Mouse (Mus musculus) hindbrain, embryonic 15.5 days (tissue): ENCODE measurements around the gene Rnd2. TPM values are rescaled to one million over a fixed set of nuclear protein-coding genes. Genes with fewer than 3 reads are reported as not detected.
"Not testable (repeated sequence)": the region's sequence is repeated elsewhere in the genome, so short reads cannot be mapped to it uniquely, and the experiment has no call there.

Source experiments
- ATAC-seq: fragments of 200-750 bp; cut with Nextera tagmentation; 2 replicates; pipeline ENCODE4 v1.8.0; 2017; ENCODE audit warnings: low read depth, moderate number of reproducible peaks, moderate TSS enrichment; ENCODE audit not compliant: low FRiP score
- H3K27ac ChIP-seq: fragments of 300-500 bp; sonication (generic); replicated peaks from 2 replicates; pipeline ENCODE4 v1.5.1; 2015; ENCODE audit warnings: mild to moderate bottlenecking, inconsistent platforms
- H3K27me3 ChIP-seq: fragments of 300-500 bp; sonication (generic); 2 replicates; pipeline ENCODE4 v1.6.1; 2015; ENCODE audit warnings: control low read depth, inconsistent platforms
- H3K36me3 ChIP-seq: fragments of 300-500 bp; sonication (generic); 2 replicates; pipeline ENCODE4 v1.6.1; 2015; ENCODE audit warnings: control low read depth, inconsistent platforms
- H3K4me1 ChIP-seq: fragments of 300-500 bp; sonication (generic); replicated peaks from 2 replicates; pipeline ENCODE4 v1.6.1; 2015; ENCODE audit warnings: control low read depth, inconsistent platforms
- H3K4me2 ChIP-seq: fragments of 300-500 bp; sonication (generic); 2 replicates; pipeline ENCODE4 v1.6.1; 2015; ENCODE audit warnings: moderate library complexity, mild to moderate bottlenecking, inconsistent platforms
- H3K4me3 ChIP-seq: fragments of 300-500 bp; sonication (generic); 2 replicates; pipeline ENCODE4 v1.5.1; 2015; ENCODE audit warnings: mild to moderate bottlenecking, inconsistent platforms
- H3K9ac ChIP-seq: fragments of 300-500 bp; sonication (generic); 2 replicates; pipeline ENCODE4 v1.6.1; 2015; ENCODE audit warnings: inconsistent platforms
- H3K9me3 ChIP-seq: fragments of 300-500 bp; sonication (generic); 2 replicates; pipeline ENCODE4 v1.6.1; 2016; ENCODE audit warnings: control low read depth, inconsistent platforms
- WGBS: fragments of 180-500 bp; shearing (Covaris S2); methylation state at CpG from one replicate; pipeline ENCODE4 v1.1.7; 2015; 5-methylcytosine and 5-hydroxymethylcytosine counted together
- polyA plus RNA-seq: library from polyadenylated mRNA; unstranded; fragments of >200 nt; fragmentation: Nextera tagmentation; extraction: Ambion mirVana; gene quantifications from 2 replicates; pipeline ENCODE4 v1.2.1, GENCODE M21; 2015

Gene Rnd2
- polyA plus RNA-seq, 1 experiment from 2014 or later, result 86.0 TPM

DNA sequence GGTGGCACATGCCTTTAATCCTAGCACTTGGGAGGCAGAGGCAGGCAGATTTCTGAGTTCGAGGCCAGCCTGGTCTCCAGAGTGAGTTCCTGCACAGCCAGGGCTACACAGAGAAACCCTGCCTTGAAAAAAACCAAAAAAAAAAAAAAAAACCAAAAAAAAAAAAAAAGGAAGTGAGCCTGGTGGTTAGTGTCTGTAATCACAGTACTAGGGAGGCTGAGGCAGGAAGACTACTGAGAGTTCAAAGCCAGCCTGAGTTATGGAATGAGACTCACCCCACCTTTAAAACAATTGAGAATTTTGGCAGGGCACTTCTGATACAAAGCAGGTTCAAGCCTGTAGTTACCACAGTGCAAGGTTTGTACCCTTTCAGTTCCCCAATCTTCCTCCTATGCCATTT is 8.9 kb downstream of the Rnd2 start:
- not testable (repeated sequence) for H3K27me3 ChIP-seq, H3K27ac ChIP-seq, H3K4me2 ChIP-seq, H3K9me3 ChIP-seq, H3K36me3 ChIP-seq, H3K4me3 ChIP-seq, H3K9ac ChIP-seq, ATAC-seq
- H3K4me1 ChIP-seq, result peaks cover 34% of the 10 kb centered on the region
- WGBS, result 88% methylated on average over 1 of the region's 1 CpGs

DNA sequence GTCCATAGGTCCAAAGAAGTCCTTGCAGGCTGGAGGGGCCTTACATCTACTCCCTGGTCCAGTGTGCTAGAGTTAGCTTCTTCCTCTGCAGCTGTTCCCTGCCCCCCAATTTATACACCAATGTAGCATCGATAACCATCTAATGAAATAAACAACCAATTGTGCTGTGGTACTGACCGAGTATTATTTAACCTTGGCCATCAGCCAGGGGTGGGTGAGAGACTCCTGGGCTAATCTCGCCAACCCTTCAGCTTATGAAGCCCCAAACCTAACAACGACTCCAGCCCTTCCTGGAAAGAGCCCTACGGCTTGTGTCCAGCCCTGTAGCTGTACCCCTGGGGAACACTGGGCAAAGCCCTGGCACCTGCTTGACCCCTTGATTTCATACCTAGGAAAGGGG is 9.5 kb downstream of the Rnd2 start:
- Histone ChIP-seq H3K27ac (no peak overlapping the region), H3K9me3 (no peaks in the 10 kb centered on the region), H3K4me3 (no peak overlapping the region), H3K36me3 (no peaks in the 10 kb centered on the region; the same call in 1 of the 2 replicates), H3K27me3 (no peaks in the 10 kb centered on the region), H3K4me1 (peaks cover 32% of the 10 kb centered on the region), H3K4me2 (no peak overlapping the region), H3K9ac (no peak overlapping the region)
- 49% methylated on average over 5 of the region's 5 CpGs for WGBS
- ATAC-seq, result no peak

DNA sequence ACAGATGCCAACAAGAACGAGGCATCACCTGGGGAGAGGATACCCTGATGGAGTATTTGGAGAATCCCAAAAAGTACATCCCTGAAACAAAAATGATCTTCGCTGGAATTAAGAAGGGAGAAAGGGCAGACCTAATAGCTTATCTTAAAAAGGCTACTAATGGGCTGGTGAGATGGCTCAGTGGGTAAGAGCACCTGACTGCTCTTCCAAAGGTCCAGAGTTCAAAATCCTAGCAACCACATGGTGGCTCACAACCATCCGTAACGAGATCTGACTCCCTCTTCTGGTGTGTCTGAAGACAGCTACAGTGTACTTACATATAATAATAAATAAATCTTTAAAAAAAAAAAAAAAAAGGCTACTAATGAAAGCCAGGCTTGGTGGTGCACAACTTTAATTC is 11.6 kb downstream of the Rnd2 start:
- peaks cover 26% of the 10 kb centered on the region for H3K4me1 ChIP-seq
- H3K27me3 ChIP-seq, H3K27ac ChIP-seq, H3K9ac ChIP-seq, H3K4me3 ChIP-seq, H3K9me3 ChIP-seq, H3K4me2 ChIP-seq, ATAC-seq, H3K36me3 ChIP-seq: not testable (repeated sequence)
- WGBS, result 84% methylated on average over 4 of the region's 4 CpGs

DNA sequence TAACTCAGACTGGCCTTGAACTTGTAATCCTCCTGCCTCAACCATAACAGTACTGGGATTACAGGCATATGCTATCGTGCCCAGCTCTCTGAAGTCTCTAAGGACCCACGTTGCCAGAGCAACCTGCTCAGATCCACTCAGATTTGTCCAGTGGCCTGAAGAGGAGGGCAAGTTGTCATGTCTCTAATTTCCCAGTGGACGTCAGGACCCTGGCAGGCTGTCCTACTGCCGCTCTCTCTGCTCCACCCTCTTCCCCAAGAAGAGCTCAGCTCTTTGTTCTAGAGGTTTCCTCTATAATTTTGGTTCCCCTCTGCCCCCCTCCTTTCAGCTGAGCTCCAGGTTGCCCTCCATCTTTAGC is 12.4 kb downstream of the Rnd2 start:
- peaks cover 25% of the 10 kb centered on the region for H3K4me1 ChIP-seq
- H3K4me3 ChIP-seq, result no peak overlapping the region
- peak; percentile 65 for ATAC-seq
- H3K9me3 ChIP-seq, result no peaks in the 10 kb centered on the region
- H3K9ac ChIP-seq, result no peak overlapping the region
- H3K27me3 ChIP-seq, result no peaks in the 10 kb centered on the region
- peak overlapping the region; percentile 74 for H3K27ac ChIP-seq
- peak overlapping the region; percentile 11; the same call in 1 of the 2 replicates for H3K4me2 ChIP-seq
- H3K36me3 ChIP-seq, result no peaks in the 10 kb centered on the region; the same call in 1 of the 2 replicates
- 5% methylated on average over 4 of the region's 4 CpGs for WGBS

DNA sequence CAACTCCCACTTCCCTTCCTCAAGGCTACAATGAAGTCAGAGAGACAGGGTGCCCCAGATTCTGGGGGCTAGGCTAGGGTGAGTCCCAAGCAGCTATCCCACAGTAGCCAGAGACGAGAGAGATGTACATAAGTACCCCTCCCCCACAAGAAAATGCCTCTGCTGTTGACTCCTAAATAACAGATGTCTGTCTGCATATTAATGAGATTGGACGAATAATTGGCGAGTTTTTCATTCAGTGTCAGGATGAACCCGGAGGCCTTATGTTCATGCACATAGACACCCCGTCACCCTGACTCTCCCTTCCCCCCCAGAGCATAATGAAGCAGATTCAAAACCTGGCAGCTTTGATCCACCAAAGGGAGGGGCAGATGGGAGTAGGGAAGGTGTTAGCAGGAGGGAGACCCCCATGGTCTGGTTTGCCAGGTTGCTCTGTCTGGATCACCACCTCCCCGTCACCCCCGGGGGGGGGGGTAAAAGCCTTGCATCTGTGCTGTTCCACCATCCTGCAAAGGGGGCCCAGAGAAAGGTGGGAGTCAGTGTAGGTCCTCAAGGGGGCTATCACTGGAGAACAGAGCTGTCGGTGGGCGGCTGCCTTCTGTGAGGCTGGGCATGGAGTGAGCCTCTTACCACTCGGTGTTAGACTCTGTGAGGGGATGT is 12.9 kb downstream of the Rnd2 start:
- Histone ChIP-seq H3K27me3 (no peaks in the 10 kb centered on the region), H3K4me3 (no peak overlapping the region), H3K4me1 (peaks cover 22% of the 10 kb centered on the region), H3K27ac (peak overlapping the region; percentile 74), H3K36me3 (no peaks in the 10 kb centered on the region), H3K4me2 (peak overlapping the region; percentile 11), H3K9me3 (no peaks in the 10 kb centered on the region), H3K9ac (no peak overlapping the region)
- 12% methylated on average over 10 of the region's 10 CpGs for WGBS
- ATAC-seq, result peak; percentile 78

DNA sequence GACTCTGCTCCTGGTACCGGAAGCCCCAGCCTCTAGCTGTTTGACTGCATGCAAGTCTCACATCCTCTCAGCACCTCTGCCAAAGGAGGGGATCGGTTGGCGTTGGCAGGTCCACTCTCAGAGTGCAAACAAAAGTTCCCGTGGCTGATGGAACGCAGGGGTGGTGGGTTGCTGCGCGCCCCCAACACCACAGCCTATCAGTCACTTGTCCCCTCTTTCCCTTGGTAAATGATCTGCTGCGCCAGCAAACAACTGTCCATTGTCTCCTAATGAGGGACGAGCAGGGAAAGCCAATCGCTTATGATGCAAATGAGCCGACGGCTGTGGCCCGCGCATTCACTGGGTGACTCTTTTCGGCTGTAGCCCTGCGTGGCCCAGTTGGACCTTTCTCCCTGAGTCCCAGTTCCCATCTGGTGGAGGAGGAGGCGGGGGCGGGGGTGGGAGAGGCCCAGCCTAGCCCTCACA is 14.4 kb downstream of the Rnd2 start:
- Histone ChIP-seq H3K36me3 (no peaks in the 10 kb centered on the region), H3K4me1 (peaks cover 23% of the 10 kb centered on the region), H3K9ac (no peak overlapping the region), H3K4me3 (peak overlapping the region; percentile 11; the same call in 1 of the 2 replicates), H3K9me3 (no peaks in the 10 kb centered on the region), H3K4me2 (peak overlapping the region; percentile 47), H3K27me3 (no peaks in the 10 kb centered on the region), H3K27ac (peak overlapping the region; percentile 74)
- 5% methylated on average over 18 of the region's 18 CpGs for WGBS
- peak; percentile 50 for ATAC-seq

DNA sequence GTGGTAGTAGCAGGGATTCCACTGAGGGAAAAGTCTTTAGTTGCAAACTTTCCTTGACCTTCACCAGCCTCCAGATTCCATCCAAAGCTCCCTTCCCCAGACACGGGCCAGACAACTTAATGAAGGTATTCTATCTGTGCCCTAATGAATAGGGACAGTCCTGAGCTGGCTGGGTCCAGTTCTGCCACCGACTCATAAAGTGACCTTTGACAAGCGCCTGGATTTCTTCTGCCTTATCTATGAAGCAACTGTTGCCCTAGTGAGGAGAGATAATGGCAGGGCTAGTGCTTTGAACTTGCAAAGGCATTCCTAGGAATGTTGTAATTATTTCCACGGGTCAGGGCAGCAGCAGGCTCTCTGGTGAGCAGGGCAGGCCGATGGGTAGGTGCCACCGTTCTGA is 16.1 kb downstream of the Rnd2 start:
- H3K36me3 ChIP-seq, result no peaks in the 10 kb centered on the region
- H3K4me1 ChIP-seq, result peaks cover 21% of the 10 kb centered on the region
- H3K4me3 ChIP-seq, result no peak overlapping the region
- no peaks in the 10 kb centered on the region for H3K27me3 ChIP-seq
- 55% methylated on average over 6 of the region's 6 CpGs for WGBS
- H3K9ac ChIP-seq, result no peak overlapping the region
- no peaks in the 10 kb centered on the region for H3K9me3 ChIP-seq
- H3K27ac ChIP-seq, result no peak overlapping the region
- H3K4me2 ChIP-seq, result no peak overlapping the region
- no peak for ATAC-seq

DNA sequence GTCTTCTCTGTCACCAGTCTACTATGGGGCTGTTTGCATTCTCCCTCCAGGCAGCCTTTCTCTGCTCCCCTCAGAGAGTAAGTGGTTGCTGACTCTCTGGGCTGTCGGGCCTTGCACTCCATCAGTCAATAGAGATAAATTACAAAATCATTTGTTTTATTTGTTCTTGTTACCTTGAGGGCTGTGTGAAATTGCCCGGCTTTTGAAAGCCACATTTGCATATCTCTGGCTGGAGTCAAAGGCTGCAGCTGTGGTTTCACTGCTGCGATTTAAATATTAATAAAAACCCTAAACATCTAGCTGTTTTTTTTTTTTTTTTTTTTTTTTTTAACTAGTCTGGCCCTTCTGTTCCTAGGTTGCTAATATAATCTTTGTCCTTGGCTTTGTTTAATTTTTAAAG is 19.0 kb downstream of the Rnd2 start:
- no peak overlapping the region for H3K4me3 ChIP-seq
- H3K9me3 ChIP-seq, result no peaks in the 10 kb centered on the region
- no peaks in the 10 kb centered on the region for H3K27me3 ChIP-seq
- H3K4me1 ChIP-seq, result peaks cover 11% of the 10 kb centered on the region
- H3K27ac ChIP-seq, result 0 out of 2 replicates have a peak overlapping the region, but pooled peaks have one; percentile 4
- 11% methylated on average over 3 of the region's 3 CpGs for WGBS
- no peak overlapping the region for H3K4me2 ChIP-seq
- H3K9ac ChIP-seq, result no peak overlapping the region
- no peaks in the 10 kb centered on the region for H3K36me3 ChIP-seq
- ATAC-seq, result no peak

DNA sequence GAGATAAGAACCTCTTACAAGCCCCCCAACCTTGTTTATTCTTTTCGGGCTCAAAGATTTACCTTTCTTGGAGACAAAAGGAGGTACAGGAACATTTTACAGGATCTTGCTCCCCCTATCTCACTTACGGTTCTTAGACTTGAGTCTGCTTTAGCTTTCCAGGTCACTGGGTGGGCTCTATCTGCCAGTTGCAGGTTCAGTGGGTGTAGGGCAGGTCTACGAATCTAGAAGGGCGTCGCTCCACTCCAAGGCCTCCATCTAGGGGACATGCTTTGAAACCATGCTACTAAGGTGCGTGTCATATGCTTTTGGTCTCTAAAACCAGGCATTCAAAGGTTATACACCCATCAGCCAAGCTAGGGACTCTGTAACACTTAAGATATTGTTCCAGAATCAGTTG is 19.4 kb downstream of the Rnd2 start:
- Histone ChIP-seq H3K9ac (no peak overlapping the region), H3K4me3 (no peak overlapping the region), H3K27me3 (no peaks in the 10 kb centered on the region), H3K4me2 (no peak overlapping the region), H3K9me3 (no peaks in the 10 kb centered on the region), H3K4me1 (peaks cover 7% of the 10 kb centered on the region), H3K27ac (0 out of 2 replicates have a peak overlapping the region, but pooled peaks have one; percentile 4), H3K36me3 (no peaks in the 10 kb centered on the region)
- ATAC-seq, result no peak
- WGBS, result 66% methylated on average over 6 of the region's 6 CpGs

DNA sequence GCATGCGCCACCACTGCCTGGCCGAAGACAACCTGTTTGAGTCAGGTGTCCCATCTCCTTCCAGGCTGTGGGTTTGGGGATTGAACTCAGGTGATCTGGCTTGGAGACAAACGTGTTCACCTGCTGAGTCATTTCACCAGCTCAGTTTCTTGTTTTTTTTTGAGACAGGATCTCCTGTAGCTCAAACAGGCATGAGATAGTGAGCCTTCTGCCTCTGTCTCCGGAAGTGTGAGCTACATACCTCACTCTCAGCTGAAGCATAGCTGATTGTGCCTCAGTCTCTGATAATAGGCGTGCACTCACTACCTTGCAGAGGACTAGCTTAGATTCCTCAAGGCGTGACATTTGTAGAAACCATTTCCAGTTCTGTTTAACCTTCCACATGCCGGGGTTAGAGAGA is 20.0 kb downstream of the Rnd2 start:
- H3K4me1 ChIP-seq, result peaks cover 3% of the 10 kb centered on the region; the same call in 1 of the 2 replicates
- H3K4me3 ChIP-seq, result no peak overlapping the region
- ATAC-seq, result no peak
- no peak overlapping the region for H3K27ac ChIP-seq
- H3K9ac ChIP-seq, result no peak overlapping the region
- WGBS, result 88% methylated on average over 7 of the region's 7 CpGs
- H3K27me3 ChIP-seq, result no peaks in the 10 kb centered on the region
- no peaks in the 10 kb centered on the region for H3K9me3 ChIP-seq
- H3K36me3 ChIP-seq, result no peaks in the 10 kb centered on the region
- no peak overlapping the region for H3K4me2 ChIP-seq

DNA sequence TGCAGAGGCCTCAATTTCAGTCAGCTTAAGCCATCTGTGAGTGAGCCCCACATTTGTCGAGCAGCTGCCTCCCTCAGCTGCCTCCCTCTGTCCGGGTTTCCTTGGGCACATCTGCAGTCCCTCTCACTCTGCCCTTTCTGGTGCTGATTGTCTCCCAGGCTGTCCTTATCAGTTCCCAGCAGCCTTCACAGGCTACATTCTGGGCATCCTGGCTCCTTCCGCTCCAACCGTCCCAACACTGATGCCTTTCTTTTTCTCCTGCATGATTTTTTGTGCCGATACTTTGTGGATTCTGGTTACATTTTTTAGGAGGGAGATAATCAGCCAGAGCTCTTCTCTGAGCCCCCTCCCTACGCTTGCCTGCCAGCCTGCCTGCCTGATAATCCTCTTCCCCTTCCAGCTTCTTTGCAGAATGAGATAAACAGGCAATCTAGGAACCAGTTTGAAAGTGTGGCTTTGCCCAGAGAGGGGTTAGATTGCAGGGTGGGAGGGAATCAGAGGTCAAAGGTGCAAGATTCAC is 20.8 kb downstream of the Rnd2 start:
- no peak overlapping the region for H3K9ac ChIP-seq
- H3K9me3 ChIP-seq, result no peaks in the 10 kb centered on the region
- H3K27me3 ChIP-seq, result no peaks in the 10 kb centered on the region
- 0 out of 2 replicates have a peak, but pooled peaks cover 3% of the 10 kb centered on the region for H3K4me1 ChIP-seq
- no peak overlapping the region for H3K4me2 ChIP-seq
- 46% methylated on average over 6 of the region's 6 CpGs for WGBS
- no peaks in the 10 kb centered on the region for H3K36me3 ChIP-seq
- ATAC-seq, result no peak
- no peak overlapping the region for H3K4me3 ChIP-seq
- no peak overlapping the region for H3K27ac ChIP-seq

DNA sequence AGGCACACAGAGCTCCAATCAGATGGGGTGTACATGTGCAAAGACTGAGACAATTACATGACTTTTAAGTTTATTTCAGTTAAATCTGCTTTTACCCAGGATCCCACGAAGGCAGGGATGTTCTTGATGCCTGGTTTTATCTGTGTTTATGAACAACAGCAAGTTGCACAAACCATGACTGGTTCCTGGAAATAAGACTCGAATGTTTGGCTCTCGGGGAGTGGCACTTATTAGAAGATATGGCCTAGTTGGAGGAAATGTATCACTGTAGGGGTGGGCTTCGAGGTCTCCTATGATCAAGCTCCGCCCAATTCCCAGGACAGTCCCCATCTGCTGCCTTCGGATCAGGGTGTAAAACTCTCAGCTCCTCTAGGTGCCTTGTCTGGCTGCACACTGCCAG is 21.3 kb downstream of the Rnd2 start:
- no peaks in the 10 kb centered on the region for H3K27me3 ChIP-seq
- no peak overlapping the region for H3K4me3 ChIP-seq
- H3K9ac ChIP-seq, result no peak overlapping the region
- no peak overlapping the region for H3K4me2 ChIP-seq
- WGBS, result 76% methylated on average over 6 of the region's 6 CpGs
- no peak for ATAC-seq
- H3K27ac ChIP-seq, result no peak overlapping the region
- H3K36me3 ChIP-seq, result no peaks in the 10 kb centered on the region
- 0 out of 2 replicates have a peak, but pooled peaks cover 3% of the 10 kb centered on the region for H3K4me1 ChIP-seq
- no peaks in the 10 kb centered on the region for H3K9me3 ChIP-seq
